Mouse (Mus musculus) B cell, adult (primary cell): ENCODE results near the gene Gm17651. TPM values are rescaled to one million over a fixed set of nuclear protein-coding genes. Genes with fewer than 3 reads are reported as not detected.

Experiments used
- total RNA-seq: library from RNA; stranded (reverse); gene quantifications from 4 replicates; pipeline ENCODE4 v1.2.4, GENCODE M21; 2023; ENCODE audit not compliant: inconsistent age

Gene Gm17651
- total RNA-seq: not detected in 4 replicates

GRCm38 (mm10) chr3:97674644-97675110 is at the start of gene Gm17651:
Gene Gm17651, minus strand, starts transcription at chr3:97674694.

GRCm38 (mm10) chr3:97657655-97658411 is 16.7 kb downstream of the Gm17651 start, which contains the start of gene Prkab2:
Gene Prkab2, plus strand, starts transcription at chr3:97658193.

GRCm38 (mm10) chr3:97628391-97629001 is 46.0 kb downstream of the Gm17651 start, which contains the start of gene Fmo5:
Gene Fmo5, plus strand, starts transcription at chr3:97628804.

Other genes with a start within 250 kb of the Gm17651 start
- gene Chd1l, start 64.5 kb downstream of the Gm17651 start, total RNA-seq: 31.1 to 37.7 TPM (median 36.1 TPM) in 4 replicates
- 7.7 to 11.7 TPM (median 9.8 TPM) in 4 replicates for gene Fmo5, start 45.9 kb downstream of the Gm17651 start, total RNA-seq
- gene Prkab2, start 16.5 kb downstream of the Gm17651 start, total RNA-seq: 8.7 to 10.6 TPM (median 9.1 TPM) in 4 replicates
- gene Pde4dip, start 214.0 kb upstream of the Gm17651 start, total RNA-seq: 15.4 to 21.1 TPM (median 20.0 TPM) in 4 replicates
- gene Sec22b, start 226.5 kb upstream of the Gm17651 start, total RNA-seq: 46.2 to 59.9 TPM (median 52.0 TPM) in 4 replicates